Mouse (Mus musculus): ENCODE results near the gene Zfp369. TPM values are rescaled to one million over a fixed set of nuclear protein-coding genes. Genes with fewer than 3 reads are reported as not detected.

Zfp369 gene
- polyA plus RNA-seq (2015; fragmentation: Nextera tagmentation; extraction: Ambion mirVana) = 16.1 and 18.2 TPM in 2 replicates

DNA sequence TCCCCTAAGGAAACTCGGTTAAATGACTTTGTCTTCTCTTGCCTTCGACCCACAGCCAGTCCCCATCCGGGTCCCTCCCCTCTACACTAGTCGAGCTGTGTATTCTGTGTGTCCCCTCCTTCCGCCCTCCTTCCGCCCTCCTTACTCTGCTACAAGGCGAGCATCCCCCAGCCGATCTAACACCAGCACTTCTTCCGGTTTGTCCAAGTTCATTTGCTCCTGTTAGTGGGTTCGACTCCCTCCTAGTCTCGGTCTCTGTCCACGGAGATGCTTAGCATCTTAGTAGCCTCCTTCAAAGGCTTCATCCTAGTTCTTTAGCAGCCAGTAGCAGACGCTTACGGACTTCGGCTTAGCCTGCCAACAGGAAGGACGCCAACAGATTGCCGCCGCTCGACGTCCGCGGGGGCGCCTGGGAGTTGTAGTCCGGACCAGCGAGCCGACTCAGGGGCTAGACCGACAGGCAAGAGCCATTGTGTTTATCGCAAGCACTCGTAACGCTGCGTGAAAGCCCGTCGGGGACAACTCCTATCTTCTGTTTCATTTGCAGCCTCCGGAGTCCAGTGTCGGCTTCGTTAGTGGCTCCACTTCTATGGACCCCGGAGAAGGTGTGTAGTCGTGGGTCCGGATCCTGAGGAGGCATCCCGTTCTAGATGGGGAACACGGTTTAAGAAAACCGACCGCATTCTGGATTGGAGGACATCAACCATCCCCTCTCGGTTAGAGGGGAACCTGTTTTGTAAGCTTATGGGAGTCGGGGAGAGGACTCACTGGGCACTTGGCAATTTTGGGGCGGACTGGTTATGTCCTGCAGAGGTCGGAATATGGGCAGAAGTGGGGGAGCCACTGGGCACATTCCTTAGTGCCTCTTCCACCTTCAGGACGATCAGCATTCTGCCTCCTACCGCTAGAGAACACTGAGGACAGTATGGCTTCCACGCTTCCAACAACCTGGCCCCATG, at the start of gene Zfp369:
Gene Zfp369 (plus strand): TSS at position 432 of the 959 bp plus-strand sequence.
- Histone ChIP-seq H3K36me3 (ENCODE audit: control insufficient read depth, insufficient read depth, low read length) (peaks cover 8% of the 10 kb centered on the region; the same call in 1 of the 2 replicates), H3K27me3 (ENCODE audit: control insufficient read depth, insufficient read depth, low read depth, low read length) (no peaks in the 10 kb centered on the region), H3K4me1 (ENCODE audit: control insufficient read depth, insufficient read depth, low read length) (peaks cover 17% of the 10 kb centered on the region), H3K4me3 (ENCODE audit: low read depth, low read length) (peak within 1 kb of the TSS; percentile 58), H3K27ac (ENCODE audit: low read length) (peak within 1 kb of the TSS; percentile 88), H3K9ac (ENCODE audit: low read depth, low read length) (peak within 1 kb of the TSS; percentile 75), H3K4me2 (ENCODE audit: low read length) (peak within 1 kb of the TSS; percentile 60), H3K9me3 (replicated peaks; ENCODE audit: control insufficient read depth, low read length, poor library complexity, severe bottlenecking) (peaks cover 12% of the 10 kb centered on the region)
- WGBS = under 1% methylated on average over 50 of the region's 50 CpGs
- peak; percentile 98 for ATAC-seq

GRCm38 (mm10) chr13:65237211-65237610, 41.4 kb upstream of the Zfp369 start:
- 69% methylated on average over 9 of the region's 9 CpGs for WGBS
- no peak overlapping the region for H3K9ac ChIP-seq (ENCODE audit: low read depth, low read length)
- no peak overlapping the region for H3K27ac ChIP-seq (ENCODE audit: low read length)
- no peak for ATAC-seq
- peaks cover 9% of the 10 kb centered on the region for H3K4me1 ChIP-seq (ENCODE audit: control insufficient read depth, insufficient read depth, low read length)
- no peaks in the 10 kb centered on the region for H3K27me3 ChIP-seq (ENCODE audit: control insufficient read depth, insufficient read depth, low read depth, low read length)
- no peak overlapping the region for H3K4me3 ChIP-seq (ENCODE audit: low read depth, low read length)
- H3K9me3 ChIP-seq (replicated peaks; ENCODE audit: control insufficient read depth, low read length, poor library complexity, severe bottlenecking) = peaks cover 2% of the 10 kb centered on the region; the same call in 1 of the 2 replicates
- no peak overlapping the region for H3K4me2 ChIP-seq (ENCODE audit: low read length)
- H3K36me3 ChIP-seq (ENCODE audit: control insufficient read depth, insufficient read depth, low read length) = no peaks in the 10 kb centered on the region

GRCm38 (mm10) chr13:65240509-65241098, 38.0 kb upstream of the Zfp369 start:
- H3K27me3 ChIP-seq (ENCODE audit: control insufficient read depth, insufficient read depth, low read depth, low read length) = no peaks in the 10 kb centered on the region
- ATAC-seq = peak; percentile 98
- WGBS = under 1% methylated on average over 28 of the region's 28 CpGs

GRCm38 (mm10) chr13:65241099-65241626, 37.5 kb upstream of the Zfp369 start:
- peak; percentile 90 for ATAC-seq
- peaks cover 14% of the 10 kb centered on the region for H3K4me1 ChIP-seq (ENCODE audit: control insufficient read depth, insufficient read depth, low read length)
- peaks cover 17% of the 10 kb centered on the region; the same call in 1 of the 2 replicates for H3K9me3 ChIP-seq (replicated peaks; ENCODE audit: control insufficient read depth, low read length, poor library complexity, severe bottlenecking)
- H3K4me2 ChIP-seq (ENCODE audit: low read length) = peak overlapping the region; percentile 100
- peak overlapping the region; percentile 93 for H3K27ac ChIP-seq (ENCODE audit: low read length)
- H3K36me3 ChIP-seq (ENCODE audit: control insufficient read depth, insufficient read depth, low read length) = peaks cover 6% of the 10 kb centered on the region; the same call in 1 of the 2 replicates
- under 1% methylated on average over 45 of the region's 45 CpGs for WGBS
- H3K4me3 ChIP-seq (ENCODE audit: low read depth, low read length) = peak overlapping the region; percentile 63
- H3K9ac ChIP-seq (ENCODE audit: low read depth, low read length) = peak overlapping the region; percentile 78
- no peaks in the 10 kb centered on the region for H3K27me3 ChIP-seq (ENCODE audit: control insufficient read depth, insufficient read depth, low read depth, low read length)

More at GRCm38 (mm10) chr13:65240509-65241098, 38.0 kb upstream of the Zfp369 start:
- Histone ChIP-seq H3K4me2 (ENCODE audit: low read length) (peak overlapping the region; percentile 100), H3K4me3 (ENCODE audit: low read depth, low read length) (peak overlapping the region; percentile 63), H3K4me1 (ENCODE audit: control insufficient read depth, insufficient read depth, low read length) (peaks cover 14% of the 10 kb centered on the region), H3K9ac (ENCODE audit: low read depth, low read length) (peak overlapping the region; percentile 78), H3K36me3 (ENCODE audit: control insufficient read depth, insufficient read depth, low read length) (peaks cover 6% of the 10 kb centered on the region; the same call in 1 of the 2 replicates), H3K27ac (ENCODE audit: low read length) (peak overlapping the region; percentile 93), H3K9me3 (replicated peaks; ENCODE audit: control insufficient read depth, low read length, poor library complexity, severe bottlenecking) (peaks cover 13% of the 10 kb centered on the region; the same call in 1 of the 2 replicates)

DNA sequence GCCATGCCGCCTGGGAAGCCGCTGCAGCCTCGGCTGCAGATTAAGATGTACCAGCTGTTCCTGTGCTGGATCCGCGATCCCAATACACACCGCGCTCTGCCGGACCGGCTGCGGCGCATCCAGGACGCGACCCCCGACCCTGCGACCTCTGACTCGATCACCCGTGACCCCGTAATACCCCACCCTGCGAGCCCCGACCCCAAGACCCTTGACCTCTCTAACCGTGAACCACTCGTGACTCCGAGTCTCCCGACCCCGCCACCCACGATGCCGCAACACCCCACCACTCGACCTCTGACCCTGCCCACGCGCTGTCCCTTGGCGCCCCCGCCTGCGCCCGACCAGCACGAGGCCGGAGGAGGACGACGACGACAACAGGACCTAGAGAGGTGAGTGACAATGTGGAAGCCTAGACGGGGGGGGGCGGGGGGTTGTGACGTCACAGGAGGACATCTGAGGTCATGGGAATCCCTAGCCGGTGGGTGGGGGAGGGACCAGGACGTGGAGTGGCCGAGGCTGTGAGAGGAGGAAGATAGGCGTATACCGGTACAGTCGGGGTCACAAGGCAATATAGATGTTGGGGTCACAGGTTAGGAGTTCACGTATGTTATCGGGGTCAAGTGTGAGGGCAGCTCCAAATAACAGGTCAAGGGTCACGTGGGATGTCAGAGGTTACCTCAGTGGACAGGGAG, 36.8 kb upstream of the Zfp369 start:
- peaks cover 15% of the 10 kb centered on the region; the same call in 1 of the 2 replicates for H3K9me3 ChIP-seq (replicated peaks; ENCODE audit: control insufficient read depth, low read length, poor library complexity, severe bottlenecking)
- H3K27ac ChIP-seq (ENCODE audit: low read length) = peak overlapping the region; percentile 93
- 5% methylated on average over 50 of the region's 51 CpGs for WGBS
- no peak; the same call in 1 of the 2 replicates for ATAC-seq
- H3K27me3 ChIP-seq (ENCODE audit: control insufficient read depth, insufficient read depth, low read depth, low read length) = no peaks in the 10 kb centered on the region
- H3K4me3 ChIP-seq (ENCODE audit: low read depth, low read length) = peak overlapping the region; percentile 63
- peak overlapping the region; percentile 78 for H3K9ac ChIP-seq (ENCODE audit: low read depth, low read length)
- peaks cover 14% of the 10 kb centered on the region for H3K4me1 ChIP-seq (ENCODE audit: control insufficient read depth, insufficient read depth, low read length)
- peak overlapping the region; percentile 100 for H3K4me2 ChIP-seq (ENCODE audit: low read length)
- peaks cover 6% of the 10 kb centered on the region; the same call in 1 of the 2 replicates for H3K36me3 ChIP-seq (ENCODE audit: control insufficient read depth, insufficient read depth, low read length)

DNA sequence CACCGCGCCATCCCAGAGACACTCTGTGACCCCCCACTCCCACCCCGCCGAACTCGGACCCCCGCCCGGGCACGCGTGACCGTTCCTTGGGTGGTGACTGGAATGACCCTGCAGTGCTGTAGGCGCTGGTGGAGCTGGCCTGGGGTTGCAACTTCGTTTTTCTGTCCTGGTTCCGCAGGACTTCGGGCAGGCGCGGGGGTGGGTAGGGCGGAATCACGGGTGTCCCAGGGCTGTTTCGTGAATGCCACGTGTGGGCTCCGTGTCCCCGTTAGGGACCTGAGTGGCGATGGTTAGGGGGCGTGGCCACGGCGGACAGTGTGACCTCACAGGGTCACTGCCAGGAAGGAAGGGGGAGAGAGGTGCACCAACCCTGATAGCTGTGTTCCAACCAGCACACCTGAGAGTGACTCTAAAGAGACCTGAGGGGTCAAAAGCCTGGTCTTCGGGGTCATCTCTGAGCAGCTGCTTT, 36.3 kb upstream of the Zfp369 start:
- 40% methylated on average over 27 of the region's 27 CpGs for WGBS
- H3K4me1 ChIP-seq (ENCODE audit: control insufficient read depth, insufficient read depth, low read length) = peaks cover 14% of the 10 kb centered on the region
- peak overlapping the region; percentile 100 for H3K4me2 ChIP-seq (ENCODE audit: low read length)
- H3K27me3 ChIP-seq (ENCODE audit: control insufficient read depth, insufficient read depth, low read depth, low read length) = no peaks in the 10 kb centered on the region
- H3K9me3 ChIP-seq (replicated peaks; ENCODE audit: control insufficient read depth, low read length, poor library complexity, severe bottlenecking) = peaks cover 15% of the 10 kb centered on the region; the same call in 1 of the 2 replicates
- H3K36me3 ChIP-seq (ENCODE audit: control insufficient read depth, insufficient read depth, low read length) = peaks cover 6% of the 10 kb centered on the region; the same call in 1 of the 2 replicates
- peak overlapping the region; percentile 63 for H3K4me3 ChIP-seq (ENCODE audit: low read depth, low read length)
- ATAC-seq = no peak
- no peak overlapping the region for H3K27ac ChIP-seq (ENCODE audit: low read length)
- peak overlapping the region; percentile 78; the same call in 1 of the 2 replicates for H3K9ac ChIP-seq (ENCODE audit: low read depth, low read length)

DNA sequence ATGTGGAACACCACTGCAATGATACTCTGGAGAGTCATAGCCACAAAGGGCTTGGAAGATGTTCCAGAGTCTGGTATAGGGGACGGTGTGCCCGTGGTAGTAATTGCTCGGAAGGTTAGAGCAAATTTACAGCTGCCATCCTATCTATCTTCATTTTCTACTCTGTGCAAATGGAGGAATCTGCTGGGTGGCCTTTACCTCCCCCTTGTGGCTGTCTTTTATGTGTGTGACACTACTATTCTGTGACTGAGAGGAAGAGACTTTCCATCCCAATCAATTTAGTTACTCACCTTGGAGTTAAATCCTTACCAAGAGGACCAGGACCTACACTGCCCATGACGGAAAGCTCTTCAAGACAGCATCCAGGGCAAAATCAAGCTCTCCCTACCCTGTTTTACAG, 35.3 kb upstream of the Zfp369 start:
- ATAC-seq = no peak
- Histone ChIP-seq H3K9ac (ENCODE audit: low read depth, low read length) (no peak overlapping the region), H3K36me3 (ENCODE audit: control insufficient read depth, insufficient read depth, low read length) (peaks cover 10% of the 10 kb centered on the region; the same call in 1 of the 2 replicates), H3K9me3 (replicated peaks; ENCODE audit: control insufficient read depth, low read length, poor library complexity, severe bottlenecking) (peaks cover 17% of the 10 kb centered on the region; the same call in 1 of the 2 replicates), H3K27ac (ENCODE audit: low read length) (no peak overlapping the region), H3K4me2 (ENCODE audit: low read length) (no peak overlapping the region), H3K27me3 (ENCODE audit: control insufficient read depth, insufficient read depth, low read depth, low read length) (no peaks in the 10 kb centered on the region), H3K4me1 (ENCODE audit: control insufficient read depth, insufficient read depth, low read length) (peaks cover 14% of the 10 kb centered on the region), H3K4me3 (ENCODE audit: low read depth, low read length) (no peak overlapping the region)
- WGBS = 99% methylated on average over 4 of the region's 4 CpGs
